Mouse (Mus musculus) stomach, embryonic 15.5 days (tissue): ENCODE results near the gene Tle1. TPM values are rescaled to one million over a fixed set of nuclear protein-coding genes. Genes with fewer than 3 reads are reported as not detected.
A peak's percentile ranks its signal among the peaks of the same experiment; 100 is the strongest.

Experiments
- ATAC-seq: fragments of 200-750 bp; cut with Nextera tagmentation; 2 replicates; pipeline ENCODE4 v1.8.0; 2017; ENCODE audit warnings: low read depth, moderate number of reproducible peaks, moderate TSS enrichment; ENCODE audit not compliant: insufficient read depth, low FRiP score
- H3K27ac ChIP-seq: fragments of 300-500 bp; sonication (generic); 2 replicates; pipeline ENCODE4 v1.5.1; 2015; ENCODE audit warnings: mild to moderate bottlenecking, inconsistent platforms
- H3K27me3 ChIP-seq: fragments of 300-500 bp; sonication (generic); replicated peaks from 2 replicates; pipeline ENCODE4 v1.6.1; 2015; ENCODE audit warnings: inconsistent platforms
- H3K36me3 ChIP-seq: fragments of 300-500 bp; sonication (generic); 2 replicates; pipeline ENCODE4 v1.6.1; 2015; ENCODE audit warnings: inconsistent platforms
- H3K4me1 ChIP-seq: fragments of 300-500 bp; sonication (generic); 2 replicates; pipeline ENCODE4 v1.6.1; 2015; ENCODE audit warnings: inconsistent platforms
- H3K4me2 ChIP-seq: fragments of 300-500 bp; sonication (generic); 2 replicates; pipeline ENCODE4 v1.6.1; 2015; ENCODE audit warnings: mild to moderate bottlenecking, inconsistent platforms
- H3K4me3 ChIP-seq: fragments of 300-500 bp; sonication (generic); replicated peaks from 2 replicates; pipeline ENCODE4 v1.5.1; 2015; ENCODE audit warnings: inconsistent platforms
- H3K9ac ChIP-seq: fragments of 300-500 bp; sonication (generic); 2 replicates; pipeline ENCODE4 v1.6.1; 2015; ENCODE audit warnings: inconsistent platforms
- H3K9me3 ChIP-seq: fragments of 300-500 bp; sonication (generic); 2 replicates; pipeline ENCODE4 v1.6.1; 2016; ENCODE audit warnings: inconsistent platforms
- WGBS: fragments of 180-500 bp; shearing (Covaris S2); methylation state at CpG from one replicate; pipeline ENCODE4 v1.1.7; 2015; 5-methylcytosine and 5-hydroxymethylcytosine counted together
- polyA plus RNA-seq: library from polyadenylated mRNA; unstranded; fragments of >200 nt; fragmentation: Nextera tagmentation; extraction: Ambion mirVana; gene quantifications from 2 replicates; pipeline ENCODE4 v1.2.1, GENCODE M21; 2015

The Tle1 gene
- polyA plus RNA-seq, 1 experiment from 2014 or later = 17.8 TPM

DNA sequence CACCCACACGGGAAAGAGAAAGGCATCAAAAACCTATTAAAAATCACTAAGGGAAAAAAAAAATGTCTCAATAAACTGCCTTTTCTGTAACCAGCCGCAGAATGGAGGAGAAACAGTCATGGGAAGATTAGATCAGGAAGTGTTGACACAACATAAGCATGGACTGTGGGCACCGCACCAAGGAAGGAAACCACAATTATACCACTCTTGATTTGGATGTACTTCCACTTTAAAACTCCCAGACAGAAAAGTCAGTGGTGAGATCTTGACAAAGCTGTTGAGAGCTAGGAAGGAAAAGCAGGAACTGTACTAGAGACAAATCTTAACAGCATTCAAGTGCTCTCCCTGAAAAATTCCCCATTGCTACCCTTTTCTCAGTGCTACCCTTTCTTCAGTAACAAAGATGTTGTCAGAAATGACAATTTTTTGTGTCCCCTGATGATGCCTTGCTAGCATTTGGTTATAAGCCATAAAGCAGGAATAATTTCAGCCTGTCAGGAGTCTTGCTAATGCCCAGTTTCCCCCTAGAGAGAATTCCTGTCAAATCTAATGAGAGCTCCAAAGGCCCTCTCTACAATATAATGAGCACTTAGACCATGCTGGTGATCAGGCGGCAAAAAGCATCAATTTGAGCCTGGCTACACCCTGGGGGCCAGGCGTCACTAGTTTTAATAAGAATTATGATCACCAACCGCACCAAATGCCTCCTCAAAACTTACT, 5.4 kb downstream of the Tle1 start:
- H3K36me3 ChIP-seq = no peaks in the 10 kb centered on the region
- H3K4me1 ChIP-seq = peaks cover 24% of the 10 kb centered on the region; the same call in 1 of the 2 replicates
- WGBS = 65% methylated on average over 6 of the region's 6 CpGs
- no peak overlapping the region for H3K4me3 ChIP-seq
- H3K27me3 ChIP-seq = no peaks in the 10 kb centered on the region
- no peaks in the 10 kb centered on the region for H3K9me3 ChIP-seq
- H3K4me2 ChIP-seq = no peak overlapping the region
- no peak overlapping the region for H3K27ac ChIP-seq
- no peak overlapping the region for H3K9ac ChIP-seq
- no peak for ATAC-seq

DNA sequence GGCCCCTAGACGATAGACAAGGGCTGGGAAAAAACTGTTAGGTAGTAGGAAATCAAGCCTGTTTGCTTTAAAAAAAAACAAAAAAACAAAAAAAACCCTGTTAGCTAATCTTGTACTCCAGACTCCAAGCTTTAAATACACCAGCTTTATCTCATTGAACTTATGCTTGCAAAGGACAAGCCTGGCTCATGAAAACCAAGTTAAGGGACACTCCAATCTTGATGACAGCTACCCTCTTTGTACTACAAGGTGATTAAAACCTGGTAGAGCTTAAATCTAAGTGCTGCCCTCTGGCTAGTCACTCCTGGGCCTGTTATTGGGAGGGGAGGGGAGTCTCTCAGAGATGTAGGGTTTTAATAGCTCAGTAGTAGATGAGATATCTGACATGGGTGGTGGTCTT, 7.4 kb downstream of the Tle1 start:
- no peak for ATAC-seq
- Histone ChIP-seq H3K4me1 (peaks cover 20% of the 10 kb centered on the region; the same call in 1 of the 2 replicates), H3K4me2 (no peak overlapping the region), H3K27ac (no peak overlapping the region), H3K9me3 (no peaks in the 10 kb centered on the region), H3K4me3 (no peak overlapping the region), H3K36me3 (no peaks in the 10 kb centered on the region), H3K27me3 (no peaks in the 10 kb centered on the region), H3K9ac (no peak overlapping the region)
- 66% methylated on average over 1 of the region's 1 CpGs for WGBS

DNA sequence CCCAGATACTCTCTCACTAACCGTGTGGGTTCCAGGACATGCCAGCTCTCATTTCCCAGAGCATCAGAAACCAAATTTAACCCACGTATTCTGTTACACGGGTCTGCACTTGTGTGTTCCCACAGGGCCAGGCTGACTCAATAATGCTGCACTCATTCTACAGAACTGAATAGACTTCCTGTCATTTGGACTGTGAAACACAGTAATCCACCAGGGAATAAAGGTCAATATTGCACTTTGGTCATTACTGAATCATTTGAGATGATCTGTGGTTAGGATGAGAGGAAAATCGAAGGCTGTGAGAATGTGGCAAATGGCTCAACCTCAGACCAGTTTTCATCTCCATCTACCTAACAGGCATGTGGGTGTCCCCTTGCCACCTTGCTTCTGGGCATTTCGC, 16.2 kb downstream of the Tle1 start:
- Histone ChIP-seq H3K27ac (no peak overlapping the region), H3K9me3 (no peaks in the 10 kb centered on the region), H3K9ac (no peak overlapping the region), H3K36me3 (0 out of 2 replicates have a peak, but pooled peaks cover 10% of the 10 kb centered on the region), H3K4me1 (no peaks in the 10 kb centered on the region; the same call in 1 of the 2 replicates), H3K4me3 (no peak overlapping the region), H3K4me2 (no peak overlapping the region), H3K27me3 (no peaks in the 10 kb centered on the region)
- no peak for ATAC-seq
- 76% methylated on average over 5 of the region's 5 CpGs for WGBS

DNA sequence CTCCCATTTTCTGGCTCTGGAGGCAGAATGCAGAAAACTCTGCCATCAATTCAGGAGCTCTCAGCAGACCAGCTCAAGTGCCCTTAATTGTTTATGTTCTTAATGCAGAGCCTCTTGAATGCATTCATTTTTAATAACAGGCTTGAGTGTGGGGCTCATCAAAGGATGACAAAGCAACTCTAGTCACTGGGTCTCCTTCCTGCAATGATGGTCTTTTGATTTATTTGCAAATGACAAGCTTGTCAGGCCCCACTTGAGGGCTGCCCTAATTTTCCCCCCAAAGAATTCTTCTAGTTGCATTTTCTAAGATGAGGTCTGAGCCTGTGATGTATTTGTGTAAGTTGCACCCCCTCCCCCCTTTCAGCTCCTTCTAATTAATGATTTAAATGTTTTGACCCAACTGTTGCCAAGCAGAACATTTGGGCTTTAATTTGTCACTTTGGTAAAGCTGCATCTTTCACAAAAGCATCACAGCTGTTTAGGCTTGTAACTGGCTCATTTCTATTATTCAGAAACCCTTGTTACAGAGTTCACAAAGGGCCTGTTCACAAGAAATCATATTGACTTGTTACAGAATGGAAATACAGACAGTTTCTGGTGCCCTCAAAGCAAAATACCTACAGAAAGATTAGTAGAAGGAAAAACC, 18.3 kb downstream of the Tle1 start:
- Histone ChIP-seq H3K4me1 (no peaks in the 10 kb centered on the region; the same call in 1 of the 2 replicates), H3K4me2 (no peak overlapping the region), H3K27me3 (no peaks in the 10 kb centered on the region), H3K4me3 (no peak overlapping the region), H3K36me3 (0 out of 2 replicates have a peak, but pooled peaks cover 10% of the 10 kb centered on the region), H3K9me3 (no peaks in the 10 kb centered on the region), H3K9ac (no peak overlapping the region), H3K27ac (no peak overlapping the region)
- ATAC-seq = no peak

DNA sequence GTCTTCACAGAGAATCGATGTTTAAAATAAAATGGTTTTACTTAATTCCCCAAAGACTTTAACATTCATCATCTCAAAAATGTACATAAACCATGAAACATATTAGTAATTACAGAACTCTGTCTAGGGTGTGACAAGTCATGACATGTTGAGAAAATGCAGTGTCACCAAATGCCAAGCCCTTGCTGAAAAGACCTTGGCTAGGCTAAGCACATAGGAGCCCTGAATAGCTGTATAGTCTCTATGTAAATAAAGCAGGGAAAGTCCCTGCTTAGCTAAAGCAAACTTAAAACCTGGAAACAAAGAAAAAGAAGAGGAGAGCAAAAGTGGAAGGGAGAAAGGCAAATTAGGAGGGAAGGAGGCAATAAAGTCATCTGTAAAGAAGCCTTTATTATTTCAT, 24.8 kb downstream of the Tle1 start:
- no peaks in the 10 kb centered on the region for H3K9me3 ChIP-seq
- no peak overlapping the region for H3K27ac ChIP-seq
- H3K4me2 ChIP-seq = no peak overlapping the region
- WGBS = 54% methylated on average over 1 of the region's 1 CpGs
- 0 out of 2 replicates have a peak, but pooled peaks cover 4% of the 10 kb centered on the region for H3K36me3 ChIP-seq
- peak; percentile 66; the same call in 1 of the 2 replicates for ATAC-seq
- no peaks in the 10 kb centered on the region for H3K27me3 ChIP-seq
- H3K4me1 ChIP-seq = no peaks in the 10 kb centered on the region
- no peak overlapping the region for H3K9ac ChIP-seq
- no peak overlapping the region for H3K4me3 ChIP-seq

DNA sequence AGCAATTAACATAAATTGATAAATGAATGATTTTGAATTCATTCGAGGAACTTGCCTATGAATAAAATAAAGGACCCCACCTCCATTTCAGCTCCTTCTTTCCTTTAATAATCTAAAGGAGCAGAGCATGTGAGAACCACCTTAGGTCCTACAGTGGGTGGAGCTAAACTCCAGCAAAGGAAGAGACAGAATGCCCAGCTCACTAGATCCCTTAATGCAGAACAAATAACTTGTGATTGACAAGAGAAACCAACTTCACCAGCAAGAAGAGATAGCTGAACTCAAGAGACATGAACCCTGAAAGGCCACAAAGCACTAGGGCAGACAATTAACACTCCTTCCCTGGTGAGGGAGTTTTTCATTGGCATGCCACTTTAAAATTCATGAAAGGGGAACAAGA, 32.5 kb downstream of the Tle1 start:
- Histone ChIP-seq H3K27ac (no peak overlapping the region), H3K4me1 (no peaks in the 10 kb centered on the region), H3K9ac (no peak overlapping the region), H3K27me3 (no peaks in the 10 kb centered on the region), H3K36me3 (0 out of 2 replicates have a peak, but pooled peaks cover 2% of the 10 kb centered on the region), H3K4me2 (no peak overlapping the region), H3K4me3 (no peak overlapping the region), H3K9me3 (no peaks in the 10 kb centered on the region)
- ATAC-seq = no peak
- 39% methylated on average over 1 of the region's 1 CpGs for WGBS

DNA sequence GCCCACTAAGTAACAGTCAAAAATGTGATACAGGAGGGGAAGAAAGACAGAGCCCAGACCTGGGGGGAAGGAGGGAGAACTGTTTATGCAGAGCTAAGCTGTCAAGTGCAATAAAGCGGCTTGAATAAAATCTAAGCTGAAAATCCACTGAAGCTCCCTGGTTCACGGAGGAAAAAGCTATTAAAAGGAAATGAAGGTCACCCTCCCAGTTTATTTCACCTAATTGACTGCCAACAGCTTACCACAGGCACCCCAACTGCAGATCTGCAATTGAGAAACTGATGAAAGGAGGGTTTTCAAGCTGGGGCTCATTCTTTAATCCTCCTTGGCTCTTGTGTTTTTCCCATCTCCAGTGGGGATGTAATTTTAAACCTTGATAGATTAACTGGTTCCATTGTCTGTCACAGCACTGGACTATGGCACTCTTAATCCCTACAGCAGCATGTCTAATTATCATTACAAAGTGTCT, 32.9 kb downstream of the Tle1 start:
- H3K4me3 ChIP-seq = no peak overlapping the region
- no peak for ATAC-seq
- no peak overlapping the region for H3K27ac ChIP-seq
- no peak overlapping the region for H3K4me2 ChIP-seq
- H3K9ac ChIP-seq = no peak overlapping the region
- WGBS = 46% methylated on average over 2 of the region's 2 CpGs
- H3K4me1 ChIP-seq = no peaks in the 10 kb centered on the region
- H3K9me3 ChIP-seq = no peaks in the 10 kb centered on the region
- 0 out of 2 replicates have a peak, but pooled peaks cover 2% of the 10 kb centered on the region for H3K36me3 ChIP-seq
- H3K27me3 ChIP-seq = no peaks in the 10 kb centered on the region

DNA sequence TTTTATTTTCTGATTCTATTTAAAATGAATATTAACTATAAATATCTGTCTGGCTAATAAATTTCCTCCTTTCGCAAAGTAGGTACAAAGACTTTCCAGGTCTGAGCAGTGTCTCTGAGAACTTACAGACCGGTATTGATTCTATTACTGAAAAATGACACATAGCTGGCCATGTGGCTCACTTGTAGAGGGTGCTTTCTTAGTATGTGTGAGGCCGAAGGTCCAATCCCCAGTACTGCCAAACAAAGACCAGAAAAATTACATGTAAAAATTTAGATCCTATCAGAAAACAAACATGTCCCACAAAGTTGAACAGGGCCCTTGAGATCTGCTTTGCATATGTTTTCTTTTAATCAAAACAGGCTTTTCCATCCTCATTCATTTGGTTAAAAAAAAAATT, 33.5 kb downstream of the Tle1 start:
- Histone ChIP-seq H3K4me3 (no peak overlapping the region), H3K4me2 (no peak overlapping the region), H3K9me3 (no peaks in the 10 kb centered on the region), H3K9ac (no peak overlapping the region), H3K36me3 (0 out of 2 replicates have a peak, but pooled peaks cover 2% of the 10 kb centered on the region), H3K27ac (no peak overlapping the region), H3K4me1 (no peaks in the 10 kb centered on the region), H3K27me3 (no peaks in the 10 kb centered on the region)
- no peak for ATAC-seq
- WGBS = 87% methylated on average over 3 of the region's 3 CpGs

DNA sequence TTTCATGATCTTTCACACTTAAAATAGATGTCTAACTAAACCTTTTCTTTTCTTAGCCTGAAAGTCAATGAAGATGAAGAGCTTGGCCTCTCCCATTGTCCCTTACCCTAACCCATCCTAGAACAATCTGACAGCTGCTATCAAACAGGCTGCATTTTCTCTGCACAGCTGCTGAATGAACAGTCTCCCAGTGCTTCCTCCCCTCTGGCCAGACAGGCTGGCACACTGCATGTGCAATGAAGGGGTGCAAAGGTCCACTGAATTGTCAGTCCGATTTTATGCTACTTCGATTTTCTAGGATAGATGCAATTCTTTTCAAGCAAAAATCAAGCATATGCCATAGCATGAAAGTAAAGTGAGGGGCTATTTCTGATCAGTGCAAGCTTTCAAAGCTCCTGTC, 34.2 kb downstream of the Tle1 start:
- Histone ChIP-seq H3K4me1 (no peaks in the 10 kb centered on the region; the same call in 1 of the 2 replicates), H3K9ac (no peak overlapping the region), H3K36me3 (0 out of 2 replicates have a peak, but pooled peaks cover 2% of the 10 kb centered on the region), H3K27ac (no peak overlapping the region), H3K4me3 (no peak overlapping the region), H3K9me3 (no peaks in the 10 kb centered on the region), H3K27me3 (no peaks in the 10 kb centered on the region), H3K4me2 (no peak overlapping the region)
- 88% methylated on average over 2 of the region's 2 CpGs for WGBS
- no peak for ATAC-seq

DNA sequence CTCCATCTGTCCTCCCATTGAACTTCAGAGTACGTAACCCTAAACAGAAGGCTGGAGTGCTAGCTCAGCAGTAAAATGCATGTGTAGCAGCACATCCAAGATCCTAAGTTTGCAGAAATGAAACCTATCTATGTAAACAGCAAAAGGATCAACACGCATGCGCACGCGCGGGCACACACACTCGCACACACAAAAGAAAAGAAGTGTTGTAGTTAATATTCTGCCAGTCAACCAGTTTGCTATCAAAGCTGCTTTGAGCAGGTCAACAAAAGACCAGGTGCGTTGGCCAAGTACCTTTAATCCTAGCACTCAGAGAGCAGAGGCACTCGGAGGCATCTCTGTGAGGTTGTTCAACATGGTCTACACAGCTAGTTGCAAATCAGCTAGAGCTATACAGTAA, 35.0 kb downstream of the Tle1 start:
- no peak; the same call in 1 of the 2 replicates for ATAC-seq
- Histone ChIP-seq H3K4me1 (no peaks in the 10 kb centered on the region; the same call in 1 of the 2 replicates), H3K9me3 (no peaks in the 10 kb centered on the region), H3K4me2 (no peak overlapping the region), H3K4me3 (no peak overlapping the region), H3K27ac (no peak overlapping the region), H3K9ac (no peak overlapping the region), H3K36me3 (0 out of 2 replicates have a peak, but pooled peaks cover 2% of the 10 kb centered on the region), H3K27me3 (no peaks in the 10 kb centered on the region)
- WGBS = 81% methylated on average over 9 of the region's 9 CpGs

DNA sequence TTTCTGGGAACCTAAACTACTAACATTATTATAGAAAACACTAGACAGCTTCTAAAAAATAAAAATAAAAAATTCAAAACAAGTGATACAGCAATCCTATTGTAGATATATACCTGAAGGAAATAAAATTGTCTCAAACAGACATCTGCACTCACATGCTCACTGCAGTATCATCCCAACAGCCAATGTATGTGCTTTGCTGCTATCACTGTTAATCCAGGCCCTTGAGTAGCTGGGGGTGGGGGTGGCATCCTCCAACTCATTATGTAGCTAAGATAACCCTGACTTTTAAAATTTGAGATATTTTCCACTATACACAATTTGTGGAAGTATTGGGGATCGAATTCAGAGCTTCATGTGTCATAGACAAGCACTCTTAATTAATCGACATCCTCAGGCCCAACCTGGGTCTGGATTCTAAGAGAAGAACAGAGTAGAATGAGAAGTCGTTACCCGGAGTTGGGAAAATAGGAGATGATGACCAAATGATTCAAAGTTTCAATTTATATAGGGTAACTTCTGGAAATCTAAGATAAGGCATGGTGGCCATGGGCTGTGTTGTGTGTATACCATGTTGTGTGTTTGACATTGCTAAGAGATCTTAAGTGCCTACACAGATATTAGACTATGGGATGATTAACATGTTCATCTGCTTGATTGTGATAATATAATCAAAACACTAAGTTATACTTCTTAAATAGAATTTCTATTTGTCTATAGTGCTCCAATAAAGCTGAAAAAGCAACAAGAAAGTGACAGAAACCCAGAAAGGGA, 38.1 kb downstream of the Tle1 start:
- no peaks in the 10 kb centered on the region for H3K27me3 ChIP-seq
- no peak overlapping the region for H3K4me2 ChIP-seq
- H3K27ac ChIP-seq = no peak overlapping the region
- 92% methylated on average over 4 of the region's 4 CpGs for WGBS
- H3K9me3 ChIP-seq = no peaks in the 10 kb centered on the region
- no peak overlapping the region for H3K9ac ChIP-seq
- no peak for ATAC-seq
- no peak overlapping the region for H3K4me3 ChIP-seq
- peaks cover 2% of the 10 kb centered on the region; the same call in 1 of the 2 replicates for H3K36me3 ChIP-seq
- H3K4me1 ChIP-seq = no peaks in the 10 kb centered on the region; the same call in 1 of the 2 replicates
